Mouse (Mus musculus) mammary gland, adult 2 months (tissue): Measurements from ENCODE around the gene Olfr582. TPM values are rescaled to one million over a fixed set of nuclear protein-coding genes. Genes with fewer than 3 reads are reported as not detected.

ENCODE experiments used
- polyA plus RNA-seq: library from polyadenylated mRNA; depleted of rRNA; stranded (reverse); fragments of >200 nt; gene quantifications from 2 replicates; pipeline ENCODE4 v1.2.3, GENCODE M21; 2012; ENCODE audit warnings: low replicate concordance; rRNA removed

Gene Olfr582
- polyA plus RNA-seq: not detected in 2 replicates

GRCm38 (mm10) chr7:103037724-103038123 lies at the start of gene Olfr582:
Gene Olfr582, plus strand, starts transcription at chr7:103038024.

DNA sequence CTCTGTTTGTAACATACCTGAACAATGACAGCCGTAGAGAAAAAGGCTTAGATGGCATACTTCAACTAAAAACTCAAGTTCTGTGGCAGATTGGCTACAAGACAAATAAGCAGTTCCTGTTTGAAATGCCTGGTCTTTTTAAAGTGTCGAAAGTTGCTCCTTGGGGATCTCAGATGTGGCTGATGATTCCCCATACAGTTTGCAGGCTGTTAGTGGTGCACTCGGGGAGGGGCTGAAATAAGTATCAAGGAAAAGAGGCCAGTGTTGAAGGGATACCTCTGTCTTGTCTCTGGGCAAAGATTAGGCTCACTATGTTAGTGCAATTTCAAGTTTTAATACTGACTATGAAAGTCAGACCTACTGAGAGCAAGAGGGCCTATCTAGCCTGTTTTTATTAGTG lies 48.6 kb upstream of the Olfr582 start, which contains the start of gene Olfr578:
TSS of gene Olfr578 (minus strand) at position 101 of the 400 bp plus-strand sequence.

GRCm38 (mm10) chr7:103051000-103051399 lies 13.2 kb downstream of the Olfr582 start, which contains the start of gene Olfr583:
Gene Olfr583, plus strand, starts transcription at chr7:103051300.

DNA sequence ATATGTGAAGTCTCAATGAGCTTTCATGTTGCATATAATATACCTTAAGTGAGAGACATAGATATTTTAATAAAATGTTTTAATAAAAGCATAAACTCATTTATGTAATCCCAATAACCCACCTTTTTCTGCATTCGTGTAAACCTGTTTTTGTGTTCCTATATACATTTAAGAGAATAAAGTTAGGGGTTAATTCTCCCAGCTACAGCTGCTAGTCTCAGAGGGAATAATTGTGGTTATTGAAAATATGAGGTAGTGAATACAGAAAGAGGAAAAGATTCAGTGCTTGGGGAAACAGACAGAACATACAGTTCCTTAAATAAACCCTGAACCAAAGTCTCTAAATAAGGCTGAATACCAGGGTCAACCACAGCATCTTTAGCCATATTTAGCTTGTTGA lies 43.8 kb downstream of the Olfr582 start, which contains the start of gene Olfr584:
TSS of gene Olfr584 (plus strand) at position 301 of the 400 bp plus-strand sequence.

Other genes starting within 250 kb of the Olfr582 start
- not detected in 2 replicates for gene Olfr564, start 234.5 kb upstream of the Olfr582 start, polyA plus RNA-seq
- not detected in 2 replicates for gene Olfr566, start 179.3 kb upstream of the Olfr582 start, polyA plus RNA-seq
- not detected in 2 replicates for gene Olfr568, start 160.9 kb upstream of the Olfr582 start, polyA plus RNA-seq
- not detected in 2 replicates for gene Olfr569, start 147.1 kb upstream of the Olfr582 start, polyA plus RNA-seq
- gene Olfr570, start 143.4 kb upstream of the Olfr582 start, polyA plus RNA-seq: not detected in 2 replicates
- gene Olfr571, start 120.5 kb upstream of the Olfr582 start, polyA plus RNA-seq: not detected in 2 replicates
- gene Olfr572, start 113.6 kb upstream of the Olfr582 start, polyA plus RNA-seq: not detected in 2 replicates
- not detected in 2 replicates for gene Olfr573-ps1, start 95.4 kb upstream of the Olfr582 start, polyA plus RNA-seq
- gene Olfr574, start 89.6 kb upstream of the Olfr582 start, polyA plus RNA-seq: not detected in 2 replicates
- gene Olfr575, start 79.2 kb upstream of the Olfr582 start, polyA plus RNA-seq: not detected in 2 replicates
- gene Olfr576, start 75.4 kb upstream of the Olfr582 start, polyA plus RNA-seq: not detected in 2 replicates
- not detected in 2 replicates for gene Olfr577, start 62.1 kb upstream of the Olfr582 start, polyA plus RNA-seq
- gene Olfr578, start 48.7 kb upstream of the Olfr582 start, polyA plus RNA-seq: not detected in 2 replicates
- gene Olfr583, start 13.3 kb downstream of the Olfr582 start, polyA plus RNA-seq: not detected in 2 replicates
- gene Olfr584, start 43.9 kb downstream of the Olfr582 start, polyA plus RNA-seq: not detected in 2 replicates
- not detected in 2 replicates for gene Olfr585, start 59.7 kb downstream of the Olfr582 start, polyA plus RNA-seq
- gene Olfr586, start 87.6 kb downstream of the Olfr582 start, polyA plus RNA-seq: not detected in 2 replicates
- gene Olfr588-ps1, start 102.9 kb downstream of the Olfr582 start, polyA plus RNA-seq: not detected in 2 replicates
- not detected in 2 replicates for gene Olfr589, start 118.3 kb downstream of the Olfr582 start, polyA plus RNA-seq
- not detected in 2 replicates for gene Olfr591, start 140.3 kb downstream of the Olfr582 start, polyA plus RNA-seq
- gene Olfr592, start 146.8 kb downstream of the Olfr582 start, polyA plus RNA-seq: not detected in 2 replicates
- gene Olfr593, start 173.8 kb downstream of the Olfr582 start, polyA plus RNA-seq: not detected in 2 replicates
- gene Olfr594, start 179.0 kb downstream of the Olfr582 start, polyA plus RNA-seq: not detected in 2 replicates
- gene Usp17ld, start 214.5 kb downstream of the Olfr582 start, polyA plus RNA-seq: not detected in 2 replicates